Mouse (Mus musculus): ENCODE measurements around the gene Slco2b1. TPM values are rescaled to one million over a fixed set of nuclear protein-coding genes. Genes with fewer than 3 reads are reported as not detected.

Slco2b1 gene
- total and polyA plus RNA-seq, 3 experiments, result 0.02 to 1.4 (median 0.53) TPM

- TF ChIP-seq GATA2 (IDR thresholded peaks at IDR 0.05; ENCODE audit: borderline replicate concordance, low read depth, low read length) (no peak), POLR2AphosphoS5 (IDR thresholded peaks at IDR 0.05; ENCODE audit: insufficient replicate concordance, low read depth, low read length) (no peak), TAL1 (conservative IDR thresholded peaks at IDR 0.05; ENCODE audit: low read depth, low read length) (no peak), CTCF (IDR thresholded peaks at IDR 0.05; ENCODE audit: low read depth, low read length) (no peak), GATA1 (IDR thresholded peaks at IDR 0.05; ENCODE audit: borderline replicate concordance, low read length) (no peak)
- Histone ChIP-seq H3K36me3 (replicated peaks) (no peaks in the 10 kb centered on the region), H3K4me3 (ENCODE audit: low read depth, low read length) (no peak overlapping the region), H3K4me1 (ENCODE audit: insufficient read depth, low read depth, low read length) (0 out of 2 replicates have a peak, but pooled peaks cover 2% of the 10 kb centered on the region), H3K9me3 (replicated peaks) (no peaks in the 10 kb centered on the region), H3K27me3 (ENCODE audit: insufficient read depth, low read length) (peaks cover 9% of the 10 kb centered on the region)
- DNase-seq (ENCODE audit: low spot score), result no peak
- no peak for ATAC-seq (ENCODE audit: extremely low read depth, insufficient number of reproducible peaks, low FRiP score, poor library complexity, severe bottlenecking)
Measured at GRCm38 (mm10) chr7:99632286-99632685, 78.9 kb downstream of the Slco2b1 start.

- no peak for ATAC-seq (ENCODE audit: extremely low read depth, insufficient number of reproducible peaks, low FRiP score, poor library complexity, severe bottlenecking)
- H3K27me3 ChIP-seq (ENCODE audit: insufficient read depth, low read length), result peaks cover 31% of the 10 kb centered on the region
Measured at GRCm38 (mm10) chr7:99627366-99627765, 83.8 kb downstream of the Slco2b1 start.

DNA sequence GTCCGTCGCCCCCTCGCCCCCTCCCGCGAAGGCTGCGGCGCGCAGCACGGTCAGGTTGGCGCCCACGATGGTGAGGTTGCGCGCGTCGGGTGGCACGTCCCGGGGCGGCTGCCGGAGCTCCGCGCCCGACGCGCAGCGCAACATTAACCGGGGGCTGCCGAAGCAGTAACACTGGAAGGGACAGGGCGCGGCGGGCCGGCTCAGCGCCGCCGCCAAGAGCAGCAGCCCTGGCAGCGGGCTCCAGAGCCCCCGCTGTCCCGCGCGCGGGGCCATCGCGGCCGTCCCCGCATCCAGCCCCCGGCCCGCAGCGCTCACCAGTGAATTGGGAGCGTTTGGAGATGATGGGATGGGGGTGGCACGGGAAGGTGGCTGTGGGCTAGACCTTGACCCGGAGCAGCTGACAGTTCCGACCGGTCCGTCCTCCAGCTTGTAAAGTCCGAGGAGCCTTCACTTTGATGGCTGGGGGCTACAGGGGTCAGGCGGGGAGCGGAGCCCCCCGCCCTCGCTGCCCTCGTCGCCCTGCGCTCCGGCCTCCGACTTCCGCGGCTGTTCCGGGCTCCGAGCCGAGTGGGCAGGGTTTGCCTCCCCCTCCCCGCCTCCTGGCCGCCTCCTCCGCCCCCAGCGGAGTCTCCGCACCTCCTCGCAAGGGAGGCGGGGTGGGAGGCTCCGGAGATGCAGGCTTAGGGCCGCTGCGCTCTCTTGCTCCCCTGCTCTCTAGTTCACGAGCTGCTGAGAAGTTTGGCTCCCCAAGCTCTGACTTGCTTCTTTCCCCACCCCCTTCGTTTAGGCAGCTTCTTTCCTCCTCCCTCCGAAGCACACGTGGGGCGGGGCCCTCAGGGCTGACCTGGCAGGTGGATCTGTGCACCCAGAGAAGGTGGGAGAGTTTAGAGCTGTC is 84.5 kb downstream of the Slco2b1 start, which contains the start of gene Tpbgl:
Tpbgl (minus strand) TSS at position 728 of the 895 bp plus-strand sequence.
- Histone ChIP-seq H3K4me3 (ENCODE audit: low read depth, low read length) (peak within 1 kb of the TSS; percentile 47), H3K36me3 (replicated peaks) (no peaks in the 10 kb centered on the region), H3K4me1 (ENCODE audit: insufficient read depth, low read depth, low read length) (peaks cover 5% of the 10 kb centered on the region), H3K27me3 (ENCODE audit: insufficient read depth, low read length) (peaks cover 38% of the 10 kb centered on the region), H3K9me3 (replicated peaks) (peaks cover 14% of the 10 kb centered on the region)
- no peak for TF ChIP-seq POLR2AphosphoS5 (IDR thresholded peaks at IDR 0.05; ENCODE audit: insufficient replicate concordance, low read depth, low read length)
- no peak for ATAC-seq (ENCODE audit: extremely low read depth, insufficient number of reproducible peaks, low FRiP score, poor library complexity, severe bottlenecking)
- no peak for DNase-seq (ENCODE audit: low spot score)

More at GRCm38 (mm10) chr7:99627366-99627765, 83.8 kb downstream of the Slco2b1 start:
- DNase-seq (ENCODE audit: low spot score), result no peak
- no peak overlapping the region for H3K4me3 ChIP-seq (ENCODE audit: low read depth, low read length)
- no peaks in the 10 kb centered on the region for H3K36me3 ChIP-seq (replicated peaks)
- peaks cover 5% of the 10 kb centered on the region for H3K4me1 ChIP-seq (ENCODE audit: insufficient read depth, low read depth, low read length)
- TF ChIP-seq CTCF (IDR thresholded peaks at IDR 0.05; ENCODE audit: low read depth, low read length) (no peak), GATA2 (IDR thresholded peaks at IDR 0.05; ENCODE audit: borderline replicate concordance, low read depth, low read length) (no peak), GATA1 (IDR thresholded peaks at IDR 0.05; ENCODE audit: borderline replicate concordance, low read length) (no peak), TAL1 (conservative IDR thresholded peaks at IDR 0.05; ENCODE audit: low read depth, low read length) (no peak), POLR2AphosphoS5 (IDR thresholded peaks at IDR 0.05; ENCODE audit: insufficient replicate concordance, low read depth, low read length) (no peak)
- peaks cover 14% of the 10 kb centered on the region for H3K9me3 ChIP-seq (replicated peaks)

- Histone ChIP-seq H3K36me3 (replicated peaks) (no peaks in the 10 kb centered on the region), H3K9me3 (replicated peaks) (peaks cover 14% of the 10 kb centered on the region), H3K4me3 (ENCODE audit: low read depth, low read length) (peak overlapping the region; percentile 47), H3K27me3 (ENCODE audit: insufficient read depth, low read length) (peaks cover 45% of the 10 kb centered on the region), H3K4me1 (ENCODE audit: insufficient read depth, low read depth, low read length) (peaks cover 5% of the 10 kb centered on the region)
- no peak for TF ChIP-seq TAL1 (conservative IDR thresholded peaks at IDR 0.05; ENCODE audit: low read depth, low read length)
- TF ChIP-seq GATA1 (IDR thresholded peaks at IDR 0.05; ENCODE audit: borderline replicate concordance, low read length), result no peak
- no peak for TF ChIP-seq GATA2 (IDR thresholded peaks at IDR 0.05; ENCODE audit: borderline replicate concordance, low read depth, low read length)
- no peak for TF ChIP-seq CTCF (IDR thresholded peaks at IDR 0.05; ENCODE audit: low read depth, low read length)
- TF ChIP-seq POLR2AphosphoS5 (IDR thresholded peaks at IDR 0.05; ENCODE audit: insufficient replicate concordance, low read depth, low read length), result no peak
- ATAC-seq (ENCODE audit: extremely low read depth, insufficient number of reproducible peaks, low FRiP score, poor library complexity, severe bottlenecking) (no peak), DNase-seq (ENCODE audit: low spot score) (no peak)
Measured at GRCm38 (mm10) chr7:99625722-99626375, 85.3 kb downstream of the Slco2b1 start.

GRCm38 (mm10) chr7:99618860-99619259 is 92.3 kb downstream of the Slco2b1 start:
- no peaks in the 10 kb centered on the region for H3K36me3 ChIP-seq (replicated peaks)
- H3K4me3 ChIP-seq (ENCODE audit: low read depth, low read length), result no peak overlapping the region
- peaks cover 38% of the 10 kb centered on the region for H3K27me3 ChIP-seq (ENCODE audit: insufficient read depth, low read length)
- no peaks in the 10 kb centered on the region for H3K4me1 ChIP-seq (ENCODE audit: insufficient read depth, low read depth, low read length)
- no peak for DNase-seq (ENCODE audit: low spot score)
- H3K9me3 ChIP-seq (replicated peaks), result 0 out of 2 replicates have a peak, but pooled peaks cover 2% of the 10 kb centered on the region
- TF ChIP-seq TAL1 (conservative IDR thresholded peaks at IDR 0.05; ENCODE audit: low read depth, low read length), result no peak
- TF ChIP-seq GATA2 (IDR thresholded peaks at IDR 0.05; ENCODE audit: borderline replicate concordance, low read depth, low read length), result no peak
- no peak for TF ChIP-seq GATA1 (IDR thresholded peaks at IDR 0.05; ENCODE audit: borderline replicate concordance, low read length)
- TF ChIP-seq POLR2AphosphoS5 (IDR thresholded peaks at IDR 0.05; ENCODE audit: insufficient replicate concordance, low read depth, low read length), result no peak
- no peak for TF ChIP-seq CTCF (IDR thresholded peaks at IDR 0.05; ENCODE audit: low read depth, low read length)
- no peak for ATAC-seq (ENCODE audit: extremely low read depth, insufficient number of reproducible peaks, low FRiP score, poor library complexity, severe bottlenecking)

GRCm38 (mm10) chr7:99618264-99618663 is 92.9 kb downstream of the Slco2b1 start:
- Histone ChIP-seq H3K4me1 (ENCODE audit: insufficient read depth, low read depth, low read length) (no peaks in the 10 kb centered on the region), H3K36me3 (replicated peaks) (no peaks in the 10 kb centered on the region), H3K4me3 (ENCODE audit: low read depth, low read length) (no peak overlapping the region), H3K27me3 (ENCODE audit: insufficient read depth, low read length) (peaks cover 38% of the 10 kb centered on the region), H3K9me3 (replicated peaks) (0 out of 2 replicates have a peak, but pooled peaks cover 2% of the 10 kb centered on the region)
- TF ChIP-seq CTCF (IDR thresholded peaks at IDR 0.05; ENCODE audit: low read depth, low read length) (no peak), GATA1 (IDR thresholded peaks at IDR 0.05; ENCODE audit: borderline replicate concordance, low read length) (no peak), POLR2AphosphoS5 (IDR thresholded peaks at IDR 0.05; ENCODE audit: insufficient replicate concordance, low read depth, low read length) (no peak), TAL1 (conservative IDR thresholded peaks at IDR 0.05; ENCODE audit: low read depth, low read length) (no peak), GATA2 (IDR thresholded peaks at IDR 0.05; ENCODE audit: borderline replicate concordance, low read depth, low read length) (no peak)
- DNase-seq (ENCODE audit: low spot score) (no peak), ATAC-seq (ENCODE audit: extremely low read depth, insufficient number of reproducible peaks, low FRiP score, poor library complexity, severe bottlenecking) (no peak)

Other genes starting within 250 kb of the Slco2b1 start
- not detected in 2 replicates for gene Klhl35, start 245.3 kb downstream of the Slco2b1 start, total RNA-seq (2014; fragmentation: Nextera tagmentation)
- not detected in 2 replicates for gene Klhl35, start 245.3 kb downstream of the Slco2b1 start, total RNA-seq (2017)
- gene Klhl35, start 245.3 kb downstream of the Slco2b1 start, polyA plus RNA-seq (2012), result not detected in 2 replicates
- 437 and 482 TPM in 2 replicates for gene Rps3, start 227.6 kb downstream of the Slco2b1 start, total RNA-seq (2014; fragmentation: Nextera tagmentation)
- gene Rps3, start 227.6 kb downstream of the Slco2b1 start, total RNA-seq (2017), result 2,538 and 2,989 TPM in 2 replicates
- gene Rps3, start 227.6 kb downstream of the Slco2b1 start, polyA plus RNA-seq (2012), result 399 and 541 TPM in 2 replicates
- gene Arrb1, start 175.9 kb downstream of the Slco2b1 start, total RNA-seq (2014; fragmentation: Nextera tagmentation), result 73.5 and 108 TPM in 2 replicates
- 73.8 and 84.8 TPM in 2 replicates for gene Arrb1, start 175.9 kb downstream of the Slco2b1 start, total RNA-seq (2017)
- gene Arrb1, start 175.9 kb downstream of the Slco2b1 start, polyA plus RNA-seq (2012), result 33.4 and 60.6 TPM in 2 replicates
- not detected in 2 replicates for gene Tpbgl, start 84.2 kb downstream of the Slco2b1 start, total RNA-seq (2014; fragmentation: Nextera tagmentation)
- 0.05 and 0.17 TPM in 2 replicates for gene Tpbgl, start 84.2 kb downstream of the Slco2b1 start, total RNA-seq (2017)
- not detected in 2 replicates for gene Tpbgl, start 84.2 kb downstream of the Slco2b1 start, polyA plus RNA-seq (2012)
- gene Olfr520, start 18.9 kb upstream of the Slco2b1 start, total RNA-seq (2014; fragmentation: Nextera tagmentation), result not detected in 2 replicates
- 0.11 TPM in 1 of 2 replicates, not detected in the other for gene Olfr520, start 18.9 kb upstream of the Slco2b1 start, total RNA-seq (2017)
- not detected in 2 replicates for gene Olfr520, start 18.9 kb upstream of the Slco2b1 start, polyA plus RNA-seq (2012)
- gene Olfr521, start 52.2 kb upstream of the Slco2b1 start, total RNA-seq (2014; fragmentation: Nextera tagmentation), result not detected in 2 replicates
- 0.05 TPM in 1 of 2 replicates, not detected in the other for gene Olfr521, start 52.2 kb upstream of the Slco2b1 start, total RNA-seq (2017)
- gene Olfr521, start 52.2 kb upstream of the Slco2b1 start, polyA plus RNA-seq (2012), result not detected in 2 replicates
- gene Neu3, start 117.1 kb upstream of the Slco2b1 start, total RNA-seq (2014; fragmentation: Nextera tagmentation), result 5.9 and 9.0 TPM in 2 replicates
- gene Neu3, start 117.1 kb upstream of the Slco2b1 start, total RNA-seq (2017), result 5.9 and 7.2 TPM in 2 replicates
- gene Neu3, start 117.1 kb upstream of the Slco2b1 start, polyA plus RNA-seq (2012), result 6.6 and 6.8 TPM in 2 replicates
- not detected in 2 replicates for gene Xrra1, start 147.8 kb upstream of the Slco2b1 start, total RNA-seq (2014; fragmentation: Nextera tagmentation)
- 0.29 and 0.33 TPM in 2 replicates for gene Xrra1, start 147.8 kb upstream of the Slco2b1 start, total RNA-seq (2017)
- gene Xrra1, start 147.8 kb upstream of the Slco2b1 start, polyA plus RNA-seq (2012), result 0.17 and 0.18 TPM in 2 replicates
- 258 and 259 TPM in 2 replicates for gene Spcs2, start 152.1 kb upstream of the Slco2b1 start, total RNA-seq (2014; fragmentation: Nextera tagmentation)
- 134 and 148 TPM in 2 replicates for gene Spcs2, start 152.1 kb upstream of the Slco2b1 start, total RNA-seq (2017)
- gene Spcs2, start 152.1 kb upstream of the Slco2b1 start, polyA plus RNA-seq (2012), result 77.2 and 85.1 TPM in 2 replicates

All from G1E (cell line).